15 mouse cellular contexts compared by ENCODE assay signal in the genomic region with DNA sequence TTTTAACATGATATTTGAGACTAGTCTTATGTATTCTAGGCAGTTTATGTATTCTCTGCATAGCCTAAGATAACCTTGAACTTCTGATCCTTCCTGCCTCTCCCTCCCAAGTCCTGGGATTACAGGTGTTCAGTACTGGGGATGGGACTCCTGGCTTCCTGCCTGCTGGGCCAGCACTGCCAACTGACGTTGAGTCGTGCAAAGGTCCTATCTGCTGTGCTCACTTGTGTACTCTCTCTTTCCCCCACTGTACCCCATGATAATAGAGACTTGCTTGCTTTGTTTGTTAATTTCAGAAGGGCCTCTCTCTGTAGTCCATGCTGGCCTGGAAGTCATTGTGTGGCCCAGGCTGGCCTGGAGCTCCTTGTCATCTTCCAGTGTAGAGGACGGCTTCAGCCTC.
"Had no signal": no experiment of that assay in that cellular context is flagged by ENCODE, and none has a peak within 500 bp of the region (broad histone marks: within the 10 kb centered on the region; RNA-seq: fewer than 3 reads in every experiment).

No protein-coding gene starts in this region.

- H3K4me1 ChIP-seq: limb, embryonic 12.5 days; midbrain, embryonic 10.5 days; neural tube, embryonic 12.5 days had no signal

- DNase-seq: kidney, adult 8-10 months; kidney, postnatal 36 days; layer of hippocampus, adult 9-11 months; layer of hippocampus, postnatal 36 days; lung, adult 18-20 months; midbrain, embryonic 14.5 days; retina, postnatal 1 day; right cerebral cortex, postnatal 4 days; spleen, adult 18-20 months had no signal

- ATAC-seq: inflammation-experienced regulatory T-cells, adult 6 months; intestine, postnatal 0 days had no signal

- H3K36me3 ChIP-seq: limb, embryonic 12.5 days; midbrain, embryonic 10.5 days; neural tube, embryonic 12.5 days had no signal

- H3K4me3 ChIP-seq: limb, embryonic 12.5 days; midbrain, embryonic 10.5 days; neural tube, embryonic 12.5 days had no signal

- H3K9ac ChIP-seq: limb, embryonic 12.5 days; neural tube, embryonic 12.5 days had no signal

- H3K27me3 ChIP-seq: limb, embryonic 12.5 days; neural tube, embryonic 12.5 days had no signal

- H3K9me3 ChIP-seq: limb, embryonic 12.5 days; midbrain, embryonic 10.5 days; neural tube, embryonic 12.5 days had no signal

- H3K27ac ChIP-seq: kidney, postnatal 0 days; limb, embryonic 12.5 days; midbrain, embryonic 10.5 days; neural tube, embryonic 12.5 days had no signal

- H3K4me2 ChIP-seq: limb, embryonic 12.5 days; neural tube, embryonic 12.5 days had no signal
